Mouse (Mus musculus) CH12.LX (cell line): ENCODE measurements at regions not wholly inside any gene's neighbourhood (a gene's known extent, or its start where the extent isn't known, plus 50 kb on each side); places are given as distances from the start of the nearest gene placed in this dataset.

Experiments
- DNase-seq: peaks from one replicate; pipeline ENCODE4 v3.0.0-alpha.2; 2013; ENCODE audit errors: extremely low read depth
- H3K27ac ChIP-seq: 2 replicates; pipeline ENCODE4 v1.5.1; 2012; ENCODE audit warnings: low read depth, mild to moderate bottlenecking, control low read depth, moderate library complexity; ENCODE audit not compliant: insufficient read depth
- H3K27me3 ChIP-seq: replicated peaks from 2 replicates; pipeline ENCODE3; 2012; ENCODE audit warnings: inconsistent platforms
- H3K36me3 ChIP-seq, 2 experiments: replicated peaks in 1 of 2; 2 replicates each; pipeline versions ENCODE3 to v1.6.1; 2012; ENCODE audit warnings: inconsistent platforms in 1 of 2, low read length in 1 of 2, mild to moderate bottlenecking in 1 of 2, mixed read lengths in 1 of 2, moderate library complexity in 1 of 2; ENCODE audit not compliant: control insufficient read depth in 1 of 2, insufficient read depth in 1 of 2
- H3K4me1 ChIP-seq, 2 experiments: 2 replicates each; pipeline ENCODE4 v1.6.1; 2012; ENCODE audit warnings: inconsistent platforms in 1 of 2, moderate library complexity in 1 of 2; ENCODE audit not compliant: insufficient read depth in 2 of 2, control insufficient read depth in 1 of 2
- H3K4me2 ChIP-seq: 2 replicates; pipeline ENCODE4 v1.6.1; 2012; ENCODE audit warnings: low read depth, mild to moderate bottlenecking, control low read depth; ENCODE audit not compliant: poor library complexity, insufficient read depth, severe bottlenecking
- H3K4me3 ChIP-seq, 3 experiments: fragments of 150-350 bp in 1 of 3; sonication (generic) in 1 of 3; replicated peaks in 1 of 3; 2 replicates each; pipeline versions ENCODE3 to v1.5.1; 2011 to 2012; ENCODE audit warnings: low read depth in 2 of 3, low read length in 2 of 3, mild to moderate bottlenecking in 2 of 3, moderate library complexity in 2 of 3, control low read depth in 1 of 3, improper control_type of control experiment in 1 of 3, inconsistent platforms in 1 of 3, mixed read lengths in 1 of 3; ENCODE audit not compliant: poor library complexity in 1 of 3
- H3K79me2 ChIP-seq: replicated peaks from 2 replicates; pipeline ENCODE4 v1.6.1; 2012; ENCODE audit warnings: mild to moderate bottlenecking, moderate library complexity; ENCODE audit not compliant: control insufficient read depth, poor library complexity, insufficient read depth, severe bottlenecking; ENCODE audit errors: extremely low read depth
- H3K9ac ChIP-seq: 2 replicates; pipeline ENCODE4 v1.6.1; 2012; ENCODE audit warnings: low read depth, mild to moderate bottlenecking, control low read depth, moderate library complexity; ENCODE audit not compliant: insufficient read depth
- H3K9me3 ChIP-seq: replicated peaks from 2 replicates; pipeline ENCODE3; 2012; ENCODE audit warnings: low read length, inconsistent platforms, mixed read lengths
- BHLHE40 ChIP-seq: IDR thresholded peaks from 2 replicates; pipeline ENCODE4 v1.6.1; 2011; ENCODE audit warnings: mild to moderate bottlenecking, low read depth, low read length, improper control_type of control experiment
- CHD1 ChIP-seq: IDR thresholded peaks from 2 replicates; pipeline ENCODE4 v1.6.1; 2012; ENCODE audit warnings: low read depth, low read length, improper control_type of control experiment, inconsistent platforms
- CTCF ChIP-seq, 2 experiments: IDR thresholded peaks in 1 of 2; conservative IDR thresholded peaks in 1 of 2; 2 replicates each; pipeline ENCODE4 v1.5.1; 2011 to 2012; ENCODE audit warnings: low read depth in 2 of 2, low read length in 2 of 2, improper control_type of control experiment in 1 of 2, inconsistent platforms in 1 of 2, mild to moderate bottlenecking in 1 of 2, moderate library complexity in 1 of 2
- E2F4 ChIP-seq: IDR thresholded peaks from 2 replicates; pipeline ENCODE4 v1.6.1; 2011; ENCODE audit warnings: low read depth, low read length, improper control_type of control experiment; ENCODE audit not compliant: insufficient replicate concordance
- ELF1 ChIP-seq: IDR thresholded peaks from 2 replicates; pipeline ENCODE4 v1.6.1; 2014; ENCODE audit warnings: low read depth, mild to moderate bottlenecking, inconsistent platforms, low read length, improper control_type of control experiment
- EP300 ChIP-seq: IDR thresholded peaks from 2 replicates; pipeline ENCODE4 v1.6.1; 2011; ENCODE audit warnings: low read length, improper control_type of control experiment
- ETS1 ChIP-seq: conservative IDR thresholded peaks from 2 replicates; pipeline ENCODE4 v1.6.1; 2012; ENCODE audit warnings: low read depth, mild to moderate bottlenecking, inconsistent platforms, low read length, improper control_type of control experiment, moderate library complexity
- GABPA ChIP-seq: IDR thresholded peaks from 2 replicates; pipeline ENCODE4 v1.6.1; 2012; ENCODE audit warnings: low read depth, low read length, improper control_type of control experiment, inconsistent platforms; ENCODE audit not compliant: insufficient replicate concordance
- HCFC1 ChIP-seq: IDR thresholded peaks from 2 replicates; pipeline ENCODE4 v1.6.1; 2012; ENCODE audit warnings: low read depth, mild to moderate bottlenecking, inconsistent platforms, low read length, improper control_type of control experiment
- IRF4 ChIP-seq: IDR thresholded peaks from 2 replicates; pipeline ENCODE4 v1.6.1; 2014; ENCODE audit warnings: low read depth, mild to moderate bottlenecking, inconsistent platforms, low read length, improper control_type of control experiment
- JUN ChIP-seq: IDR thresholded peaks from 2 replicates; pipeline ENCODE4 v1.6.1; 2011; ENCODE audit warnings: low read depth, mild to moderate bottlenecking, low read length, improper control_type of control experiment, moderate library complexity; ENCODE audit not compliant: insufficient read depth
- MAX ChIP-seq: IDR thresholded peaks from 2 replicates; pipeline ENCODE4 v1.6.1; 2011; ENCODE audit warnings: low read length, improper control_type of control experiment
- MEF2A ChIP-seq: IDR thresholded peaks from 2 replicates; pipeline ENCODE4 v1.6.1; 2014; ENCODE audit warnings: low read depth, mild to moderate bottlenecking, inconsistent platforms, low read length, improper control_type of control experiment, borderline replicate concordance
- MYC ChIP-seq: IDR thresholded peaks from 2 replicates; pipeline ENCODE4 v1.6.1; 2011; ENCODE audit warnings: low read depth, mild to moderate bottlenecking, improper control_type of control experiment, low read length
- NELFE ChIP-seq: IDR thresholded peaks from 2 replicates; pipeline ENCODE4 v1.6.1; 2011; ENCODE audit warnings: low read depth, low read length, improper control_type of control experiment
- PAX5 ChIP-seq: IDR thresholded peaks from 2 replicates; pipeline ENCODE4 v1.6.1; 2012; ENCODE audit warnings: low read length, inconsistent platforms, mixed read lengths
- POLR2AphosphoS2 ChIP-seq: IDR thresholded peaks from 2 replicates; pipeline ENCODE4 v1.6.1; 2011; ENCODE audit warnings: low read depth, low read length, improper control_type of control experiment
- RAD21 ChIP-seq: IDR thresholded peaks from 2 replicates; pipeline ENCODE4 v1.6.1; 2011; ENCODE audit warnings: low read depth, mild to moderate bottlenecking, low read length, improper control_type of control experiment, moderate library complexity
- SIN3A ChIP-seq: IDR thresholded peaks from 2 replicates; pipeline ENCODE4 v1.6.1; 2012; ENCODE audit warnings: low read length, improper control_type of control experiment, inconsistent platforms
- SMC3 ChIP-seq: IDR thresholded peaks from 2 replicates; pipeline ENCODE4 v1.6.1; 2011; ENCODE audit warnings: low read depth, low read length, improper control_type of control experiment
- TCF12 ChIP-seq: IDR thresholded peaks from 2 replicates; pipeline ENCODE4 v1.6.1; 2014; ENCODE audit warnings: low read depth, mild to moderate bottlenecking, inconsistent platforms, low read length, improper control_type of control experiment
- UBTF ChIP-seq: IDR thresholded peaks from 2 replicates; pipeline ENCODE4 v1.6.1; 2012; ENCODE audit warnings: low read depth, mild to moderate bottlenecking, inconsistent platforms, low read length, improper control_type of control experiment, moderate library complexity
- ZC3H11A ChIP-seq: IDR thresholded peaks from 2 replicates; pipeline ENCODE4 v1.6.1; 2012; ENCODE audit warnings: low read depth, mild to moderate bottlenecking, inconsistent platforms, low read length, improper control_type of control experiment
- ZKSCAN1 ChIP-seq: IDR thresholded peaks from 2 replicates; pipeline ENCODE4 v1.6.1; 2012; ENCODE audit warnings: low read depth, inconsistent platforms, low read length, improper control_type of control experiment, borderline replicate concordance
- ZNF384 ChIP-seq: IDR thresholded peaks from 2 replicates; pipeline ENCODE4 v1.6.1; 2012; ENCODE audit warnings: low read depth, low read length, improper control_type of control experiment, inconsistent platforms
- dilution Hi-C: fragments of 300-500 bp; cut with MboI; formaldehyde crosslinking; loops from 2 replicates; pipeline ENCODE4 v1.14.3; 2020; ENCODE audit warnings: low sequenced_read_pairs; ENCODE audit not compliant: extremely low pct_unique_long_range_greater_than_20kb, extremely low pct_ligation_motif_present
- in situ Hi-C: fragments of 300-500 bp; cut with MboI; formaldehyde crosslinking; loops from 3 replicates; pipeline ENCODE4 v1.14.3; 2019; ENCODE audit warnings: low sequenced_read_pairs, low pct_ligation_motif_present, low pct_unique_long_range_greater_than_20kb, mixed read lengths

DNA sequence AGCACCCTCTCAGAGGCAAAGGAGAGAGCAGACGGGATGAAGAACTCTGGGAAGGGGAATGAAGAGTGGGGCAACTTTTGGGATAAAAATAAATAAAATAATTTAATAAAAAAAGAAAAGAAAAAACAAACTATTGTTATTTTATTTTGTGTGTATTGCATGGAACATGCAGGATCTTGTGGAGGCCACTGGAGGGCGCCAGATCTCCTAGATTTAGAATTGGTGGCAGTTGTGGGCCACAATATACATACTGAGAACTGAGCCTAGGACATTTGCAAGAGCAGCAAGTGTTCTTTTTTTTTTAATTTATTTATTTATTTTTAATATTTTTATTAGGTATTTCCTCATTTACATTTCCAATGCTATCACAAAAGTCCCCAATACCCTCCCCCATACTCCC is 110.2 kb upstream of the Tacr3 start:
- TF ChIP-seq ZC3H11A: no peak
- TF ChIP-seq CTCF (conservative IDR thresholded peaks at IDR 0.05 in 1 of 2, IDR thresholded peaks at IDR 0.05 in 1 of 2; ENCODE audit: low read depth in 2 of 2, low read length in 2 of 2): peak; percentile 47 to 79; a peak in 3 of 4 replicates
- TF ChIP-seq EP300: no peak
- peak; percentile 78 for TF ChIP-seq RAD21
- peak; percentile 65 for TF ChIP-seq SMC3
- no peak for TF ChIP-seq POLR2AphosphoS2
- TF ChIP-seq, all 38 proteins: peak for 3
- in situ Hi-C loops: no loop called here

DNA sequence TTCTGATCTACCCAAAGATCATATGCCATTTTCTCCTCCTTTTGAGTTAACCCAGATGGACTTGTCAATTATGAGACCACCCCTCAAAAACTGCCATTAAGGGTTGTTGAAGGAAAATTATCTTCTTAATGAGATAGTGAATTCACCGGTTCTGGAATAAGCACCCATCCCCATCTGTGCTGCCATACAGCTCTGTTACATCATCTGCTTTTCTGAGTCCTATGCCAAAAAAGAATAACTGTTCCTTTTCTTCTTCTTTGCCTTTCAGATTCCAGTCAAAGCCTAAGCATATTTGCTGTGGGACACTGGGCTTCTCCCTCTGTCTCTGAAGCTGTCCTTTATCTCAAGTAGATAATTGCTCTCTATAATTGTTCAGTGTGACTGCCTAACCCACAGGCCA is 93.1 kb upstream of the Tacr3 start:
- dilution Hi-C loops (no loop called here), in situ Hi-C loops (no loop called here)
- H3K9ac ChIP-seq: no peak overlapping the region
- no peaks in the 10 kb centered on the region for H3K27me3 ChIP-seq
- no peak for DNase-seq
- H3K4me1 ChIP-seq: no peaks in the 10 kb centered on the region
- no peak overlapping the region for H3K4me2 ChIP-seq
- TF ChIP-seq PAX5 (no peak), MEF2A (no peak), ELF1 (no peak), CHD1 (no peak), GABPA (no peak), HCFC1 (no peak), ETS1 (no peak), BHLHE40 (no peak), ZNF384 (no peak), TCF12 (no peak)
- H3K79me2 ChIP-seq: no peaks in the 10 kb centered on the region
- H3K27ac ChIP-seq: no peak overlapping the region
- no peaks in the 10 kb centered on the region for H3K9me3 ChIP-seq
- H3K36me3 ChIP-seq: no peaks in the 10 kb centered on the region
- H3K4me3 ChIP-seq: no peak overlapping the region

More for the DNA sequence above, 110.2 kb upstream of the Tacr3 start:
- dilution Hi-C loops: no loop called here
- H3K9me3 ChIP-seq: no peaks in the 10 kb centered on the region
- no peaks in the 10 kb centered on the region for H3K4me1 ChIP-seq
- no peaks in the 10 kb centered on the region for H3K27me3 ChIP-seq
- H3K36me3 ChIP-seq: no peaks in the 10 kb centered on the region
- H3K79me2 ChIP-seq: no peaks in the 10 kb centered on the region
- H3K9ac ChIP-seq: no peak overlapping the region
- H3K4me3 ChIP-seq: no peak overlapping the region
- no peak overlapping the region for H3K4me2 ChIP-seq
- H3K27ac ChIP-seq: no peak overlapping the region
- DNase-seq: peak; percentile 62

DNA sequence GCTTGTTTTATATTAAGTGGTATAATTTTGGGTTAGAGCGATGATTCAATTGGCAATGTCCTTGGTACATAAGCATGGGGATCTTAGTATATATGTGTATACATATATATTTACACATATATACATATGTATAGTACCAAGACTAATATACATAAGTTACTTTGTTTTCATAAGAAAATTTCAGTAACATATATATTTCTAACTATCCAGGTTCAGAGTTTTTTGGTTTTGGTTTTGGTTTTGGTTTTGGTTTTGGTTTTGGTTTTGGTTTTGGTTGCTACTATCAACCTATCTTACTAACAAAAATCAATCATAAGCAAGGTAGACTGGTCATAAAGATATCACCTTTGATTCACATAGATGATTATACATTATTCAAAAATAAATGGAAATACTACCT is 67.7 kb upstream of the Tacr3 start:
- Histone ChIP-seq H3K27me3 (no peaks in the 10 kb centered on the region), H3K9ac (no peak overlapping the region), H3K36me3 (no peaks in the 10 kb centered on the region), H3K27ac (no peak overlapping the region), H3K4me3 (no peak overlapping the region), H3K4me1 (peaks cover 3 to 4% of the 10 kb centered on the region in 2 experiments; a peak in 2 of 4 replicates), H3K4me2 (peak overlapping the region; percentile 67), H3K79me2 (no peaks in the 10 kb centered on the region), H3K9me3 (no peaks in the 10 kb centered on the region)
- no peak for TF ChIP-seq ZC3H11A
- peak; percentile 51 for TF ChIP-seq EP300
- peak; percentile 51 for TF ChIP-seq IRF4
- no peak for TF ChIP-seq JUN
- no peak for TF ChIP-seq SIN3A
- no peak for TF ChIP-seq GABPA
- no peak for TF ChIP-seq E2F4
- peak; percentile 70; the same call in 1 of the 2 replicates for TF ChIP-seq ETS1
- no peak for TF ChIP-seq UBTF
- no peak for TF ChIP-seq RAD21
- no peak for TF ChIP-seq MAX
- no peak for TF ChIP-seq ZKSCAN1
- TF ChIP-seq PAX5: no peak
- TF ChIP-seq MYC: no peak
- TF ChIP-seq NELFE: no peak
- no peak for DNase-seq
- dilution Hi-C loops (no loop called here), in situ Hi-C loops (no loop called here)
